Comparison of ENCODE assay signal across 22 mouse cellular contexts in genomic region chr19:41335721-41336120, GRCm38 (mm10). TPM values are rescaled to one million over a fixed set of nuclear protein-coding genes. Genes with fewer than 3 reads are reported as not detected.
"Had no signal": no experiment of that assay in that cellular context is flagged by ENCODE, and none has a peak within 500 bp of the region (broad histone marks: within the 10 kb centered on the region; RNA-seq: fewer than 3 reads in every experiment).

No protein-coding gene starts in this region.

- DNase-seq: liver, embryonic 13.5 days; lung, adult 18-20 months; lung, embryonic 14.5 days; lung, postnatal 10 days; lung, postnatal 4 days; midbrain, embryonic 14.5 days; retina, postnatal 1 day; right cerebral cortex, adult 18-20 months; right cerebral cortex, postnatal 25 days; right cerebral cortex, postnatal 4 days; spleen, adult 18-20 months; thymus, adult 2 months; thymus, postnatal 25 days; thymus, postnatal 4 days had no signal

- H3K4me3 ChIP-seq: liver, embryonic 13.5 days; liver, embryonic 15.5 days; megakaryocyte, embryonic 14.5 days; midbrain, embryonic 12.5 days; myocyte; neural tube, embryonic 13.5 days; neural tube, embryonic 15.5 days; stomach, embryonic 15.5 days had no signal

- H3K27me3 ChIP-seq: liver, embryonic 13.5 days; liver, embryonic 15.5 days; megakaryocyte, embryonic 14.5 days; midbrain, embryonic 12.5 days; neural tube, embryonic 13.5 days; neural tube, embryonic 15.5 days; stomach, embryonic 15.5 days had no signal

- H3K4me1 ChIP-seq: midbrain, embryonic 12.5 days; neural tube, embryonic 13.5 days; neural tube, embryonic 15.5 days had no signal

- H3K27ac ChIP-seq: liver, embryonic 13.5 days; liver, embryonic 15.5 days; midbrain, embryonic 12.5 days; neural tube, embryonic 13.5 days; neural tube, embryonic 15.5 days; stomach, embryonic 15.5 days; stomach, postnatal 0 days had no signal

- H3K36me3 ChIP-seq: liver, embryonic 13.5 days; liver, embryonic 15.5 days; midbrain, embryonic 12.5 days; neural tube, embryonic 13.5 days; neural tube, embryonic 15.5 days; stomach, embryonic 15.5 days had no signal

RNA-seq across cellular contexts. Expression of gene Pik3ap1, which starts 49.2 kb away (rescaled TPM):
- polyA plus RNA-seq: myocyte had no signal
